ENCODE assay signal across 31 mouse cellular contexts in the genomic region with DNA sequence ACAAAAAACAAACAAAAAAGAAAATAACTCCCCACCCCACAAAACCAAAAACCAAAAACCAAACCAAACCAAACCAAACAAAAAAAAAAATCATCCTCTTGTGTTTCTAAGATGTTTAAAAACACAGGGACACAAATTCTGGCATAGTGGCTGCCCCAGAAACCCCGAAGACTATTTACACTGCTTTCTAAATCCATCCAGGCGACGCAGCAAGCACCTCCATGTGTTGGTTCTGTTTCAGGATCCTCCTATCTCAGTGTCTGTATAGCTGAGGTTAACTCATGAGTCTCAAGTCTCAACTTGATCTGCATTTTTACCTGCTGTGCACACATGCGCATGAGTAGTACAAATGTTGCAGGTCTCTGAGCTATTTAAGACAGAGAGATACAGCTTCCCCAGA. TPM values are rescaled to one million over a fixed set of nuclear protein-coding genes. Genes with fewer than 3 reads are reported as not detected.
"Had no signal": no experiment of that assay in that cellular context is flagged by ENCODE, and none has a peak within 500 bp of the region (broad histone marks: within the 10 kb centered on the region; RNA-seq: fewer than 3 reads in every experiment).

No protein-coding gene starts in this region.

- H3K4me2 ChIP-seq: heart, embryonic 11.5 days; heart, embryonic 13.5 days; heart, embryonic 15.5 days; hindbrain, embryonic 12.5 days; hindbrain, embryonic 13.5 days; hindbrain, embryonic 14.5 days; hindbrain, embryonic 15.5 days; intestine, embryonic 15.5 days; kidney, embryonic 15.5 days had no signal

- H3K27ac ChIP-seq: heart, embryonic 10.5 days; heart, embryonic 13.5 days; heart, embryonic 15.5 days; hindbrain, embryonic 10.5 days; hindbrain, embryonic 12.5 days; hindbrain, embryonic 13.5 days; hindbrain, embryonic 14.5 days; hindbrain, embryonic 15.5 days; hindbrain, postnatal 0 days; intestine, embryonic 15.5 days; kidney, embryonic 15.5 days; kidney, postnatal 0 days; layer of hippocampus, adult 2 months had no signal

- H3K4me3 ChIP-seq: heart, embryonic 10.5 days; heart, embryonic 13.5 days; heart, embryonic 15.5 days; hindbrain, embryonic 10.5 days; hindbrain, embryonic 12.5 days; hindbrain, embryonic 13.5 days; hindbrain, embryonic 15.5 days; intestine, embryonic 15.5 days; kidney, embryonic 15.5 days; layer of hippocampus, adult 2 months had no signal

- DNase-seq: heart, postnatal 10 days; heart, postnatal 14 days; heart, postnatal 36 days; kidney, adult 11 months; kidney, adult 18-20 months; kidney, adult 2 months; kidney, adult 8-10 months; kidney, adult 9 months; kidney, postnatal 10 days; kidney, postnatal 14 days; kidney, postnatal 25 days; kidney, postnatal 36 days; layer of hippocampus, adult 9-11 months; layer of hippocampus, postnatal 36 days had no signal

- ATAC-seq: inflammation-experienced regulatory T-cells, adult 6 months; intestine, embryonic 15.5 days; intestine, embryonic 16.5 days; intestine, postnatal 0 days had no signal

- H3K9me3 ChIP-seq: heart, embryonic 10.5 days; heart, embryonic 13.5 days; heart, embryonic 15.5 days; hindbrain, embryonic 10.5 days; hindbrain, embryonic 12.5 days; hindbrain, embryonic 13.5 days; hindbrain, embryonic 15.5 days; intestine, embryonic 15.5 days; kidney, embryonic 15.5 days had no signal

- H3K9ac ChIP-seq: heart, embryonic 13.5 days; heart, embryonic 15.5 days; hindbrain, embryonic 12.5 days; hindbrain, embryonic 13.5 days; hindbrain, embryonic 14.5 days; hindbrain, embryonic 15.5 days; intestine, embryonic 15.5 days; kidney, embryonic 15.5 days had no signal

- H3K4me1 ChIP-seq: hindbrain, embryonic 10.5 days; intestine, embryonic 15.5 days had no signal

- H3K36me3 ChIP-seq: heart, embryonic 10.5 days; heart, embryonic 13.5 days; heart, embryonic 15.5 days; hindbrain, embryonic 10.5 days; hindbrain, embryonic 12.5 days; hindbrain, embryonic 13.5 days; hindbrain, embryonic 15.5 days; intestine, embryonic 15.5 days; kidney, embryonic 15.5 days had no signal

RNA-seq across cellular contexts. Expression of a gene that starts 1.9 kb away (rescaled TPM):
- polyA plus RNA-seq: inflammation-experienced regulatory T-cells, adult 6 months had no signal
